Mouse (Mus musculus): ENCODE measurements around the gene Myog. TPM values are rescaled to one million over a fixed set of nuclear protein-coding genes. Genes with fewer than 3 reads are reported as not detected.

Gene Myog
- total and polyA plus RNA-seq, 3 experiments, result not detected

DNA sequence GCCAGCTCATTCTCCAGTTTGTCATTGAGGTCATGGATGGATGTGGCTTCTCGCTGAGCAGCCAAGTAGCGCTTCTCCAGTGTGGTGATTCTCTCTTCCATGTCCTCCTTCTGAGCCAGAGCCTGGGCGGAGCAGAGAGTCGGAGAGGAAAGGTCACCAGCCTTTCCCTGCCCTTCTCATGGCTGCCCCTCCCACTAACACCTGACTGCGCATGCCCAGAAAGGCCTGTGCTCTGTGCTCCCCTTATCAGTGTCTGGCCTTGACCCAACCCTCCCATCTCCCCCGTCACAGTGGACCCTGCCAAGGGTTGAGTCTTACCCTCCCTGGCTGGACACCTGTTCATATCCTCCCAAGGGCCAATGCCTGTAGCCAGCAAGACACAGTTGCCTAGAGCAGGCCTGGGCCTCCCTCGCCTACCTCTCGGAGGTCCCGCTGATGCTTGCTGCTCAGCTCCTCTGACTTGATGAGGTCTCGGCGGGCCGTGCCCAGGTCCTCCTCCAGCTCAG, 37.1 kb downstream of the Myog start:
- no peak for DNase-seq

DNA sequence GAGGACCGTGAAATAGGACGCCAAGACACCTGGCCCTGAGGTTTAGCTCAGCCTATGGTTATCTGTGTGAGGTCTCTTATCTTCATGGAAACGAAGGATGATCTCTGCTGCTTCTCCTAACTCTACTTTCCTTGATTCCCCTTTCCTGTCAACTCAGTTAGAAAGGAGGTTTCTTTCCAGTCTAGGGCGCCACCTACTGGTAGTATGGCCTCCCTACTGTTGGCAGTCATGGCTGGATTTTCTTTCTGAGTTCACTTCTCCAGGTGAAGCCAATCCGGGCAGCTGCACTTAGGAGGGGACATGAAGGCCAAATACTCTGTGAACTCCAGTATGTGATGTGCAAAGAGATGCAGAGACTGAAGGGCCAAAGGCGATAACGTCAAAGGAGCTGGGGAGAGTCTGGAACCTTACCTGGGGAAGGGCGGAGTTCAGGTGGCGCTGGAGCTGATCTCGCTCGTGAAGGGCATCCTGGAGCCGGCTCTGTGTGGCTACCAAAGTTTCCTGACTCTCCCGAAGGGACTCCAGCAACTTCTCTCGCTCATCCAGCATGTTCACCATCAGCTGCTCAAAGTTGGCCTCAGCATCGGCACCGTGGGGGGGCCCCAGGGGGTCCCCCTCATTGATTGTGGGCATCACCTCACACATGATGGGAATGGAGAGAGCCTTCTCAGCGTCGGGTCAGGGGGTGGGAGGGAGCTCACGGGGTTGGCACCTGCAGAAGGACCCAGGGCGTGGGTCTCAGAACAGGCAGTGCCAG, 42.3 kb downstream of the Myog start:
- peak; percentile 60 for DNase-seq

DNA sequence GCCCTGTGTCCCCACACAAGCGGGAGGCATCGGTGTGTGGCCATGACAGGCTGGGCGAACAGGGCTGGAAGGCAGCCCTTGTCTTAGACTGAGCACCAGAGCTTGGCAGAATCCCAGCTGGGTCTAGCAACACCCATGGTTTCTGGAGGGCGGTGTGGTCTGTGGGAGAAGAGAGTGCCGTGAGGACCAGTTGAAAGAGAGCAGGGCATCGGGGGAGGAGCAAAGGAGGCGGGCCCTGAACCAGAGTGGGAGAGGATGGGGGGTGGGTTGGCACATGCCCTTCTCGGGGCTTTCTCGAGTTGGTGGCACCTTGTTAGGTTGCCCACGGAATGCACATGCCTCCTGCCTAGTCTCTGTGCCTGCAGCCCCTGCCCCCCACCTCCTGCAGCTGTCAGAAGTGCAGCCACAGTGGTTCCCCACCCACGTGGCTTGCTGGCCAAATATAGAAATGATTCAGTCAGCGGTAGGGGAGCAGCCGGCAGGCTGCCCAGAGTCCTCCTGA, 43.0 kb downstream of the Myog start, which contains the start of gene Ppfia4:
Gene Ppfia4, minus strand, starts transcription at position 159 of the 502 bp plus-strand sequence.
- DNase-seq, result peak; percentile 19

DNA sequence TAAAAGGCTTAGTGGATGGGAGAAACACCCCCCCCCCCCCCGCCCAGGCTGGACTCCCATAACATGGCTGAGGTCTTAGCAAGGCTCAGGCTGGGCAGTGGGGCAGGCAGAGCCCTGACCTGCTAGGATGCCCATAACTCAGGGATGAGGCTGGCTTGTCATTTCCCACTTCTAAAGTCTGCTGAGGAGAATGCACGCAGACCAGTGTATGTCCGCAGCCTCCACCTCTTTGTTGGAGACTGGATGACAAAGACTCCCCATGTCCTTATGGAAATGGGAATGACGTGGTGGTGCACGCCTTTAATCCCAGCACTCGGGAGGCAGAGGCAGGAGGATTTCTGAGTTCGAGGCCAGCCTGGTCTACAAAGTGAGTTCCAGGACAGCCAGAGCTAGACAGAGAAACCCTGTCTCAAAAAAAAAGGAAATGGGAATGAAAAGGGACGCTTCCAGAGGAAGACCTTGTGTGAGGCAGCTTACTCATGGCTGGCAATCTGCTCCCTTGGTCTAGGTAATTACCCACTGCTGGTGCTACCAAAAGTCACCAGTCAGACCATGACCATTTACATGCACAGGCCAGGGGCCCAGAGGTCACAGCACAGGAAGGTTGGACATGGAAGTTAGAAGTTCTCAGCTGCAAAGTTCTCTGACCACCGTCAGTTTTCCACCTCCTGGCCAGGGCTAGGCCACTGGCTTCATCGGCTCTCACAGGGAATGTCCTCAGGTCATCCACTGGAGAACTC, 43.8 kb downstream of the Myog start:
- no peak for DNase-seq

DNA sequence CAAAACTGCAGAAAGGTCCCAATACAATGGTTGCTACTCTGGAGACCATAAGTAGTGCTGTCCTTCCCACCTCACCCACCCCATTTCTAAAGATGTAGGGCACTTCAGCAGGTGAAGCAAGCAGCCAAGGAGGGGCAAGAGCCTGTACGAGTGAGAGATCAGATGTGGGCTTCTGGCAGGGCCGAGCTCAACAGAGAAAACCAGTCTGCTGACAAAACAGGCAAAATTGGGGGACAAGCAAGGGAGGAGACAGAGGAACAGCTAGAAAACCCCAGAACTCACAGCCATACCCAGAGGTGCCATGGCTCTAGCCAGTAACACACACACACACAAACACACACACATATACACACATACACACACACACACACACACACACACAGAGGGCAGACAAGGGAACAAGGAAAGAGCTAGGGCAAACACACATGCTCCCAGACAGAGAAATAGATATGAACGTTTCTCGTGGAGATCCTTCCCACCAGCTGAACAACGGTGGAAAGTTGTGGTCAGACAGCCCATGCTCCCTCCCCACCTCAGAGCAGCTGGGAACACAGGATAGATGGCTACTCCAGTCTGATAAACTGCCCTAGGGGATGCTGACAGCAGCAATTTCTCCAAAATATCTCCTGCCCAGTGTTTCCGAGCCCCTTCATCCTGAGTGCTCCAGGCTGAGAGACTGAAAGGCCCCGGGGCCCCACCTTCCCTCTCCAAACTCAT, 44.5 kb downstream of the Myog start:
- no peak for DNase-seq

DNA sequence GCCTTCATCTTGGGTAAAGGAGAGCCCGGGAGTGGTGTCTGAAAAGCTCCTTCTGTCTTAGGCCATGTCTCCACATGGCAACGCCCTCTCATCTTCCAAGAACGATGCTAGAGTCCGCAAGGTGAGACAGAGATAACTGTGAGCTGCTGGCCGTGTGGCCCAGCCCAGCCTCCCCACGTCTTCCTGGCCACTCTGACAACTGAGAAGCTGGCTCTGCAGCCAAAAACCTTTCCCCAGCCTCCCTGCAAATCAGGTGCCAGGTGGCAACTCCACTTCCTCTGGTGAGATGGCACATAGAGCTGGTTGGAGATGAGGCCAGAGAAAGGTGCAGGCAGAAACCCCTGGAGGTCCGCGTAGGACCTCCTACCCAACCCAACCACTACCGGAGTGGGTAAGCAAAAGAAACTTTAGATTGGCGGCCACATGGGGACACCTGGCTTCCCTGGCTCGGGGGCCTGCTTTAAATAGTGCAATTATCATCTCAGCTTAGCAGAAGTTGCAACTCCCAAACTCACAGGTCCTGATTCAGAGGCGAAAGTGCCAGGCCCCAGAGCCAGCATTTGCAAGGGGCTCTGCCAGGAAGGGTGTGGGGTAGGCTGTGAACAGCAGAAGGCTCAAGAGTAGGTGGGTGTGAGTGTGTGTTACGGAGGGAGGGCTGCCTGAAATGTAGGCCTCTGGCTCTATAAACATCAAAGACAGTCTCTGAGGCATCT, 45.6 kb downstream of the Myog start:
- no peak for DNase-seq

DNA sequence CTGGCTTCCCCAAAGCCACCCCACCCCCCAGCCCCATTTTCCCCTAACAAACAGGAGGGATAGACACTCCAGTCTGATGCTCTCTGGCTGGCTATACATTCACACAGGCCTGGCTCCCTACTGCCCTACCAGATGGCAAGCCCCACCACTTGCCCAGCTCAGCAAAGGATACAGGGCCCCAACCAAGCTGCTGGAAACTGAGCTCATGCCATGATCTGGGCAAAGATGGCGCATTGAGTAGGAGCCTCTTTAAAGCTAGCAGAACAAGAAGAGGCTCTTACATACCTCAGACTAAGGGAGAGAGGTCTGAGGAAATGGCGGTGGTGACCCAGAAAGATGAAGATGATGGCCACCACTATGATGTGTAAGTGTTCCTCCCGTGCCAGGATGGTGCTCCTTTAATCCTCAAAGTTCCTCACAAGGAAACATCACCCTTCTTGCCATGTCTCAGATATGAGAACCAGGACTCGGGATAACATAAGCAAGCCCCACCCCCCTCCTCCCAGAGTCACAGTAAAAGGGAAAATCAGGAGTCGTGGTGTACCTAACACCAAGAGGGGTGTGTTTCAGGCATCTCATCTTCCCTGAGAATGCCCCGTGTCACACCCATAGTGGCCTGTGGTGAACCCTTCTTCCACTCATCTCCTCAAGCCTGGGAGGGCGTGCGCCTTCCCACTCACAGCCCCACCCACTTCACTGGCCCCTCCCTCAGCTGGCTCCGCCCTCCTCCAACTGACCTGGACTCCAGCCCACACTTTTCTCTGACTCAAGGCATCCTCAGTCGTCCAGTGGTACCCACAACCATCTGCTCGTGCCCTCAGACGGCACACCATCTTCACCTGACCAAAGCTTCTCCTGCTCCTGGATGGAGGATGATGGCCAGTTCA, 46.4 kb downstream of the Myog start:
- no peak for DNase-seq

DNA sequence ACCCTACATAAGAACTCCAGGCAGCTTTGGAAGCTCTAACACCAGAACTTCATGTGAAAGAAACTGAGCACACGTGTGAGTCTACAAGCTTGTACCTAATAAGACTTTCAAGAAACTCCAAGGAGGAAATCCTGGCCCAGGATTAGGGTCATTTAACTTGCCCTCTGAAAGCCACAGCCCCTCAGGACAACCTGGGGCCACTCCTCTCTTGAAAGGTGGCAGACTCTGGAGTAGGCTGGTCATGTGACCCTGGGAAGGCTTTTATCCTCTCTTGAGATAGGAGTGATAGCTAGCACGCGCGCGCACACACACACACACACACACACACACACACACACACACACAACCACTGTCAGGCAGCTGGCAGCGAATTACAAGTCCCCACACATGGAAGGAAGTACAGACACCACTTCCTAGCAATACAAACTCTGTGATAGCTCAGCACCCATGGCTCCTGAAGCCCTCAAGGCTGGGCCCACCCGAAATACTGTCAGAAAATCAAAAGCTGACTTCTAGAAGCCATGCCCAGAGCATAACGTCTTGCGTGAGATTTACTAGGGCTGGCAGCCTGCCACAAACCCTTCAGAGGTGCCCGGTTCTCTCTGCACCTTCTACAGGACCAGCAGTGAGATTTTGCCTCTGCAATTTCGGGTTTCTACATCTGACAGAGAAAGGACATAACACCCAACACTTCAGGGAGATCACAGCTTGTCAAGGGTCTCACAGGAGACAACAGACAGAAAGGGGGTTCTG, 47.3 kb downstream of the Myog start:
- DNase-seq, result no peak

DNA sequence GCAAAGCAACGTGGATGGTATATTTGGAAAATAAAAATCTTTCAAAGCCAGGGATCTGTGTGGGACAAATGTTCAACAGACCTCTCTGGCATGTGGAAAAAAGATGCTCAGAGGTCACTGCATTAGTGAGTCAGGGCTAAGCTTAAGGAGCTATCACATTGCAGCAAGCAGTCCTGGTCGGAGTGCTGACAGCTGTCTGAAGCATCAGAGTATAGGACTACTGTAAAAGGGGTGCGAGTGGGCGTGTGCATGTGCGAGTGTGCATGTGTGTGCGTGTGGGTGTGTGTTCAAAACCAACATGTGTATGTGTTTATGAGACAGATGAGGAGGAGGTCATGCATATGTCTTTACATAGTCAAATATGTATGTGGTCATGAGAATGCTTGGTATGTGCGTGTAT, 49.4 kb downstream of the Myog start:
- DNase-seq, result no peak

DNA sequence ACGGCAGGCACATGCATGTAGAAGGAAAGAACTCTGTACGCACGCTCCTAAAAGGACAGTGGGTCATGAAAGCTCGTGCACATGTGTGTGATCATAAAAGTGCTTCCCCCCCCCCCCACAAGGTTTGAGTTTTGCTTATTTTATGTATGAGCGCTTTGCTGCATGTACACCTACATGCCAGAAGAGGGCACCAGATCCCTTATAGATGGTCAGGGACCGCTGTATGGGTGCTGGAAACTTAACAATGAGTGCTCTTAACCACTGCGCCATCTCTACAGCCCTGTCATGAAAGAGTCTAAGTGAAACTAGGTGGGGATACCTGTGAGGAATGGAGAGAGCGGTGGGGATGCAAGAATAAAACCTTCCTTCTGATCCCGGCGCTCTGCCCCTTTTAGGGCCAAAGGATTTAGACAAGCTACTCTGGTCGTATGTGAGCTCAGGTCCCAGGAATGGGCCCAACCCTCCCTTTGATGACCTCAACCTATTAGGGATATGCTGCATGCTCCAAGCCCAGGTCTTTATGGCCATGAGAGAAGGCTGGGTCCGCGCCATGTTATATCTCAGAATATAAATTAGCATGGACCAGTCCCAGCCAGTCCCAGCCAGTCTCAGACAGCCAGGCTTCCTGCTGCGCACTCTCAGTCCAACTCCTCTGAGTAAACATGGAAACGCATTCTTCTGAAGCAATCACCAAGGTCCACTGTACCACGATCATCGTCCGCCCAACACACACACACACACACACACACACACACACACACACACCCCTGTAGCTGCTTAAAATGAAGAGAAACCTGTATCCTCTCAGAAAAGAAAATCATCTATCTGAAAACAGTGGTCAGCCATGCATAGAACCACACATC, 50.2 kb downstream of the Myog start:
- DNase-seq, result no peak

DNA sequence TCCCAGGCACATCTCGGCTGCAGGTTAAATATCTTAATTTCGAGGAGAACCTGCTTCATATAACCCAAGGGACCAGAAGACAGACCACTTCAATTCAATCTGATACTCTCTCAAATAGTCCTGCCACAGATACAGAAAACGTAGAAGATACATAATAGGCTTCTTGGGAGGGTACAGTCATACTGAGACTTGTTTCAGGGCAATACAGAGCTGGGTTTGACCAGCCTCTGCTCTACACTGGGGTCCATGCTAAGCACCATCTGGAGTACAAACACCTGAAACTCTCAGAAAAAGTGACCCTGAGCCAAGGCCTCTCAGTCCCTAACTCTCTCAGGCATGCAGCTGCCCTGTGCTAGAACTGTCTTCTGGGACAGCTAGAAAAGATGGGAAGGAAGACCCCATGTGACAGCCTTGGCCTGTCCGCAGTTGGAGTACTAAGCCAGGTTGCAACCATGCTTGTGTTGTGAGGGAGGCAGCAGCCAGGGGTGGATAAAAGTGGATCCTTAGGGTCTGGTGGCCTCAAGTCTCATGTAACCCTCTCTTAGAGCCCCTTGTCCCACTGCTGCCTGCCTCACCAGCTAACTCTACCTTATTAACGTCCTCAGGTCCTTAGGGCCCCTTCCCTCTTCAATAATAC, 52.0 kb downstream of the Myog start:
- no peak for DNase-seq

Other genes with a start within 250 kb of the Myog start
- gene Btg2, start 210.9 kb upstream of the Myog start, total RNA-seq (2021), result 10 to 100 TPM; 20.3 to 55.2 TPM
- 18.9 and 25.1 TPM in 2 replicates for gene Btg2, start 210.9 kb upstream of the Myog start, polyA plus RNA-seq (2012; rRNA removed)
- gene Chit1, start 178.7 kb upstream of the Myog start, total RNA-seq (2021), result not detected
- gene Chit1, start 178.7 kb upstream of the Myog start, polyA plus RNA-seq (2012; rRNA removed), result 0.07 and 0.08 TPM in 2 replicates
- gene Chil1, start 107.8 kb upstream of the Myog start, total RNA-seq (2021), result 1 to 10 TPM; 1.1 to 1.6 TPM
- 0.20 and 0.57 TPM in 2 replicates for gene Chil1, start 107.8 kb upstream of the Myog start, polyA plus RNA-seq (2012; rRNA removed)
- under 1 TPM in 1 of 2 experiments, not detected in 1; 0.38 TPM for gene Mybph, start 96.5 kb upstream of the Myog start, total RNA-seq (2021)
- 0.25 and 0.59 TPM in 2 replicates for gene Mybph, start 96.5 kb upstream of the Myog start, polyA plus RNA-seq (2012; rRNA removed)
- gene Adora1, start 54.6 kb upstream of the Myog start, total RNA-seq (2021), result 100 to 1,000 TPM; 110 to 198 TPM
- 180 and 209 TPM in 2 replicates for gene Adora1, start 54.6 kb upstream of the Myog start, polyA plus RNA-seq (2012; rRNA removed)
- gene Ppfia4, start 42.9 kb downstream of the Myog start, total RNA-seq (2021), result 1 to 10 TPM in 1 of 2 experiments, under 1 TPM in 1; 0.86 to 1.5 TPM
- 6.8 and 8.0 TPM in 2 replicates for gene Ppfia4, start 42.9 kb downstream of the Myog start, polyA plus RNA-seq (2012; rRNA removed)
- gene Tmem183a, start 72.0 kb downstream of the Myog start, total RNA-seq (2021), result 10 to 100 TPM; 50.0 to 55.4 TPM
- 37.4 and 40.7 TPM in 2 replicates for gene Tmem183a, start 72.0 kb downstream of the Myog start, polyA plus RNA-seq (2012; rRNA removed)
- not detected for gene 4933406M09Rik, start 96.0 kb downstream of the Myog start, total RNA-seq (2021)
- not detected in 2 replicates for gene 4933406M09Rik, start 96.0 kb downstream of the Myog start, polyA plus RNA-seq (2012; rRNA removed)
- 10 to 100 TPM; 34.2 to 82.9 TPM for gene Cyb5r1, start 115.6 kb downstream of the Myog start, total RNA-seq (2021)
- gene Cyb5r1, start 115.6 kb downstream of the Myog start, polyA plus RNA-seq (2012; rRNA removed), result 81.8 and 85.3 TPM in 2 replicates
- 100 to 1,000 TPM; 123 to 129 TPM for gene Adipor1, start 125.4 kb downstream of the Myog start, total RNA-seq (2021)
- gene Adipor1, start 125.4 kb downstream of the Myog start, polyA plus RNA-seq (2012; rRNA removed), result 328 and 482 TPM in 2 replicates
- gene Klhl12, start 165.5 kb downstream of the Myog start, total RNA-seq (2021), result 10 to 100 TPM; 17.0 to 20.9 TPM
- gene Klhl12, start 165.5 kb downstream of the Myog start, polyA plus RNA-seq (2012; rRNA removed), result 3.6 and 4.7 TPM in 2 replicates
- 10 to 100 TPM; 28.6 to 30.0 TPM for gene Rabif, start 204.7 kb downstream of the Myog start, total RNA-seq (2021)
- gene Rabif, start 204.7 kb downstream of the Myog start, polyA plus RNA-seq (2012; rRNA removed), result 13.9 and 18.2 TPM in 2 replicates

All from adrenal gland, adult 2 months (tissue).